Mouse (Mus musculus) heart, postnatal 0 days (tissue): ENCODE data around the gene Kcnmb1. TPM values are rescaled to one million over a fixed set of nuclear protein-coding genes. Genes with fewer than 3 reads are reported as not detected.

Source experiments
- ATAC-seq: fragments of 200-750 bp; cut with Nextera tagmentation; 2 replicates; pipeline ENCODE4 v1.8.0; 2017; ENCODE audit warnings: low read depth, moderate number of reproducible peaks, moderate library complexity; ENCODE audit not compliant: insufficient read depth
- DNase-seq: peaks from one replicate; pipeline ENCODE4 v3.0.0-alpha.2; 2016; ENCODE audit warnings: low spot score
- H3K27ac ChIP-seq: fragments of 300-500 bp; sonication (generic); 2 replicates; pipeline ENCODE4 v1.5.1; 2014; ENCODE audit warnings: low read depth, mild to moderate bottlenecking
- H3K27me3 ChIP-seq: fragments of 300-500 bp; sonication (generic); 2 replicates; pipeline ENCODE4 v1.6.1; 2014; ENCODE audit warnings: low read length, mixed read lengths; ENCODE audit not compliant: control insufficient read depth, insufficient read depth
- H3K36me3 ChIP-seq: fragments of 300-500 bp; sonication (generic); replicated peaks from 2 replicates; pipeline ENCODE4 v1.6.1; 2014; ENCODE audit warnings: low read length, mixed read lengths; ENCODE audit not compliant: control insufficient read depth, insufficient read depth
- H3K4me1 ChIP-seq: fragments of 300-500 bp; sonication (generic); 2 replicates; pipeline ENCODE4 v1.6.1; 2014; ENCODE audit warnings: antibody characterized with exemption; ENCODE audit not compliant: control insufficient read depth, insufficient read depth
- H3K4me2 ChIP-seq: fragments of 300-500 bp; sonication (generic); 2 replicates; pipeline ENCODE4 v1.6.1; 2014; ENCODE audit warnings: low read depth, mild to moderate bottlenecking, low read length, moderate library complexity
- H3K4me3 ChIP-seq: fragments of 300-500 bp; sonication (generic); 2 replicates; pipeline ENCODE4 v1.5.1; 2014; ENCODE audit warnings: low read depth, low read length
- H3K9ac ChIP-seq: fragments of 300-500 bp; sonication (generic); replicated peaks from 2 replicates; pipeline ENCODE4 v1.6.1; 2014; ENCODE audit warnings: low read depth, low read length, mixed read lengths
- H3K9me3 ChIP-seq: fragments of 300-500 bp; sonication (generic); replicated peaks from 2 replicates; pipeline ENCODE4 v1.6.1; 2016; ENCODE audit warnings: low read length; ENCODE audit not compliant: control insufficient read depth
- CTCF ChIP-seq: IDR thresholded peaks from 2 replicates; pipeline ENCODE4 v1.5.1; 2016; ENCODE audit warnings: antibody characterized with exemption, control low read depth, low read depth
- EP300 ChIP-seq: IDR thresholded peaks from 2 replicates; pipeline ENCODE4 v1.6.1; 2016; ENCODE audit warnings: antibody characterized with exemption, low read depth
- WGBS: fragments of 180-500 bp; shearing (Covaris S2); extraction: QIAGEN DNeasy Blood & Tissue Kit; methylation state at CpG from one replicate; pipeline ENCODE4 v1.1.7; 2014; 5-methylcytosine and 5-hydroxymethylcytosine counted together
- polyA plus RNA-seq: library from polyadenylated mRNA; unstranded; fragments of >200 nt; fragmentation: Nextera tagmentation; extraction: Ambion mirVana; gene quantifications from 2 replicates; pipeline ENCODE4 v1.2.1, GENCODE M21; 2015
- total RNA-seq: library from RNA; depleted of rRNA; stranded (reverse); fragments of >200 nt; gene quantifications from 2 replicates; pipeline ENCODE4 v1.2.3, GENCODE M21; 2014; ENCODE audit warnings: low replicate concordance

Gene Kcnmb1
- total and polyA plus RNA-seq, 2 experiments from 2014 or later, result 0.41 to 1.6 TPM

- 0 out of 2 replicates have a peak, but pooled peaks cover 6% of the 10 kb centered on the region for H3K4me1 ChIP-seq
- no peak overlapping the region for H3K9ac ChIP-seq
- H3K27ac ChIP-seq, result no peak overlapping the region
- WGBS, result 51% methylated on average over 9 of the region's 9 CpGs
- 0 out of 2 replicates have a peak, but pooled peaks cover 3% of the 10 kb centered on the region for H3K27me3 ChIP-seq
- no peak overlapping the region for H3K4me3 ChIP-seq
- ATAC-seq, result no peak
- H3K36me3 ChIP-seq, result no peaks in the 10 kb centered on the region
- no peaks in the 10 kb centered on the region for H3K9me3 ChIP-seq
- DNase-seq, result no peak
- TF ChIP-seq EP300 (no peak), CTCF (no peak)
- no peak overlapping the region for H3K4me2 ChIP-seq
Observed at GRCm38 (mm10) chr11:33934286-33934685, 28.5 kb upstream of the Kcnmb1 start.

GRCm38 (mm10) chr11:33937641-33938040 lies 25.2 kb upstream of the Kcnmb1 start:
- Histone ChIP-seq H3K4me1 (no peaks in the 10 kb centered on the region), H3K9me3 (no peaks in the 10 kb centered on the region), H3K27me3 (no peaks in the 10 kb centered on the region), H3K9ac (no peak overlapping the region), H3K36me3 (no peaks in the 10 kb centered on the region), H3K4me2 (no peak overlapping the region), H3K4me3 (no peak overlapping the region), H3K27ac (no peak overlapping the region)
- DNase-seq (no peak), ATAC-seq (no peak)
- WGBS, result 82% methylated on average over 8 of the region's 8 CpGs
- TF ChIP-seq EP300 (no peak), CTCF (no peak)

GRCm38 (mm10) chr11:33938561-33939274 lies 24.1 kb upstream of the Kcnmb1 start:
- H3K27me3 ChIP-seq, result no peaks in the 10 kb centered on the region
- no peaks in the 10 kb centered on the region for H3K9me3 ChIP-seq
- H3K36me3 ChIP-seq, result no peaks in the 10 kb centered on the region
- ATAC-seq (no peak), DNase-seq (no peak)
- no peak overlapping the region for H3K9ac ChIP-seq
- no peak overlapping the region; the same call in 1 of the 2 replicates for H3K27ac ChIP-seq
- 46% methylated on average over 7 of the region's 7 CpGs for WGBS
- no peak overlapping the region for H3K4me3 ChIP-seq
- H3K4me2 ChIP-seq, result no peak overlapping the region
- H3K4me1 ChIP-seq, result no peaks in the 10 kb centered on the region
- TF ChIP-seq CTCF, result no peak
- TF ChIP-seq EP300, result no peak

GRCm38 (mm10) chr11:33939456-33940113 lies 23.2 kb upstream of the Kcnmb1 start:
- WGBS, result 52% methylated on average over 4 of the region's 4 CpGs
- no peak for ATAC-seq

GRCm38 (mm10) chr11:33943565-33943964 lies 19.2 kb upstream of the Kcnmb1 start:
- Histone ChIP-seq H3K4me1 (no peaks in the 10 kb centered on the region), H3K36me3 (no peaks in the 10 kb centered on the region), H3K27ac (no peak overlapping the region), H3K27me3 (no peaks in the 10 kb centered on the region), H3K4me2 (no peak overlapping the region), H3K9me3 (no peaks in the 10 kb centered on the region), H3K4me3 (no peak overlapping the region), H3K9ac (no peak overlapping the region)
- WGBS, result 58% methylated on average over 1 of the region's 1 CpGs
- ATAC-seq (no peak), DNase-seq (no peak)
- no peak for TF ChIP-seq CTCF

More at GRCm38 (mm10) chr11:33939456-33940113, 23.2 kb upstream of the Kcnmb1 start:
- no peaks in the 10 kb centered on the region for H3K9me3 ChIP-seq
- H3K27me3 ChIP-seq, result no peaks in the 10 kb centered on the region
- H3K4me2 ChIP-seq, result no peak overlapping the region
- no peaks in the 10 kb centered on the region for H3K36me3 ChIP-seq
- no peak for DNase-seq
- no peak overlapping the region for H3K9ac ChIP-seq
- H3K4me1 ChIP-seq, result no peaks in the 10 kb centered on the region
- H3K4me3 ChIP-seq, result no peak overlapping the region
- H3K27ac ChIP-seq, result no peak overlapping the region; the same call in 1 of the 2 replicates
- TF ChIP-seq CTCF (no peak), EP300 (no peak)
